Mouse (Mus musculus) E14TG2a.4 (cell line): ENCODE data around the gene Apeh.

Experiments used
- CTCF ChIP-seq: conservative IDR thresholded peaks from 2 replicates; pipeline ENCODE4 v1.5.1; 2014; ENCODE audit warnings: low read length
- NANOG ChIP-seq: IDR thresholded peaks from 2 replicates; pipeline ENCODE4 v1.6.1; 2014; ENCODE audit warnings: borderline replicate concordance, low read length, mixed read lengths
- POU5F1 ChIP-seq: IDR thresholded peaks from 2 replicates; pipeline ENCODE4 v1.6.1; 2014; ENCODE audit warnings: low read length, borderline replicate concordance

DNA sequence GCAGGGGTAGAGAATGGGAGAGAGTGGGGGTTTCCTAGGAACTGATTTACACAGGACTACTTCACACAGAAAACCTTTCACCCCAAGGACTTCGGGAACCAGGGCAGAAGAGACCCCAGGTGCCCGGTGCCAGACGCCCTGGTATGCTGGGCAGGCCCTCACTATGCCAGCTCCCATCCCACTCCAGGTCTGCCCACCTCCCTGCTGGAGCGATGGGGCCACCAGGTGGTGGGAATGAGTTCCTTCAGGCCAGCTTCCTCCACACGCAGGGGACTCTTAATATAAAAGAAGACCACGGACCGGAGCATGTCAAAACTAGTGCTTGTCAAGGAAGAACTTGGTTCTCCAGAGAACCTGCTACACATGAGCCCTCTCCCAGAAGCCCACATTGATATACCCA is 27.2 kb downstream of the Apeh start:
- TF ChIP-seq CTCF, result peak; percentile 21
- TF ChIP-seq NANOG, result no peak
- TF ChIP-seq POU5F1, result no peak
